Mouse (Mus musculus) bone marrow, adult 2 months (tissue): Measurements from ENCODE around the gene Nfkb1.

Experiments used
- CTCF ChIP-seq: fragments of 200-500 bp; IDR thresholded peaks from 2 replicates; pipeline ENCODE4 v1.5.1; 2011; ENCODE audit warnings: low read length, control low read depth; ENCODE audit not compliant: control insufficient read depth, insufficient read depth
- POLR2A ChIP-seq: fragments of 200-500 bp; IDR thresholded peaks from 2 replicates; pipeline ENCODE4 v1.6.1; 2011; ENCODE audit warnings: low read depth, mild to moderate bottlenecking, control low read depth, low read length, borderline replicate concordance; ENCODE audit not compliant: control insufficient read depth

- TF ChIP-seq CTCF (no peak), POLR2A (no peak)
Measured at GRCm38 (mm10) chr3:135711040-135711570, 19.8 kb upstream of the Nfkb1 start.
